Mouse (Mus musculus) macrophage (primary cell): ENCODE measurements at regions not wholly inside any gene's neighbourhood (a gene's known extent, or its start where the extent isn't known, plus 50 kb on each side); places are given as distances from the start of the nearest gene placed in this dataset.

Source experiments
- H3K27ac ChIP-seq: fragments of 350-480 bp; formaldehyde crosslinking; 2 replicates; pipeline ENCODE4 v1.9.0; 2021
- H3K36me3 ChIP-seq: fragments of 350-480 bp; formaldehyde crosslinking; 2 replicates; pipeline ENCODE4 v1.9.0; 2021; ENCODE audit errors: inconsistent target
- H3K4me3 ChIP-seq: fragments of 350-480 bp; formaldehyde crosslinking; 2 replicates; pipeline ENCODE4 v1.9.0; 2021; ENCODE audit errors: inconsistent target
- H3K79me2 ChIP-seq: fragments of 350-480 bp; formaldehyde crosslinking; 2 replicates; pipeline ENCODE4 v1.9.0; 2021; ENCODE audit errors: inconsistent target
- WGBS: methylation state at CpG from one replicate; pipeline ENCODE4 v1.1.7; 2026; ENCODE audit warnings: inconsistent platforms; ENCODE audit not compliant: missing documents; 5-methylcytosine and 5-hydroxymethylcytosine counted together

- H3K79me2 ChIP-seq: no peaks in the 10 kb centered on the region
- no peaks in the 10 kb centered on the region for H3K36me3 ChIP-seq
- H3K27ac ChIP-seq: no peak overlapping the region
- no peak overlapping the region for H3K4me3 ChIP-seq
- 91% methylated on average over 11 of the region's 11 CpGs for WGBS
Measured at GRCm38 (mm10) chr8:116398565-116399205, 106.1 kb upstream of the Dynlrb2 start.

GRCm38 (mm10) chr8:116385193-116385955 is 119.4 kb upstream of the Dynlrb2 start:
- Histone ChIP-seq H3K4me3 (no peak overlapping the region), H3K79me2 (no peaks in the 10 kb centered on the region), H3K27ac (no peak overlapping the region), H3K36me3 (no peaks in the 10 kb centered on the region)
- 91% methylated on average over 23 of the region's 23 CpGs for WGBS

GRCm38 (mm10) chr8:116384418-116385089 is 120.2 kb upstream of the Dynlrb2 start:
- WGBS: 81% methylated on average over 15 of the region's 15 CpGs
- Histone ChIP-seq H3K79me2 (no peaks in the 10 kb centered on the region), H3K27ac (no peak overlapping the region), H3K4me3 (no peak overlapping the region), H3K36me3 (no peaks in the 10 kb centered on the region)

- Histone ChIP-seq H3K4me3 (no peak overlapping the region), H3K27ac (no peak overlapping the region), H3K79me2 (no peaks in the 10 kb centered on the region), H3K36me3 (no peaks in the 10 kb centered on the region)
- WGBS: 47% methylated on average over 11 of the region's 14 CpGs
Measured at GRCm38 (mm10) chr8:116383495-116384417, 121.0 kb upstream of the Dynlrb2 start.

- H3K27ac ChIP-seq: no peak overlapping the region
- H3K4me3 ChIP-seq: no peak overlapping the region
- 72% methylated on average over 8 of the region's 8 CpGs for WGBS
- H3K36me3 ChIP-seq: no peaks in the 10 kb centered on the region
- H3K79me2 ChIP-seq: no peaks in the 10 kb centered on the region
Measured at GRCm38 (mm10) chr8:116383036-116383435, 121.7 kb upstream of the Dynlrb2 start.

GRCm38 (mm10) chr8:116380601-116381000 is 124.2 kb upstream of the Dynlrb2 start:
- WGBS: 96% methylated on average over 4 of the region's 4 CpGs
- Histone ChIP-seq H3K79me2 (no peaks in the 10 kb centered on the region), H3K36me3 (no peaks in the 10 kb centered on the region), H3K27ac (no peak overlapping the region), H3K4me3 (no peak overlapping the region)

GRCm38 (mm10) chr8:116379851-116380250 is 124.9 kb upstream of the Dynlrb2 start:
- H3K79me2 ChIP-seq: no peaks in the 10 kb centered on the region
- no peak overlapping the region for H3K4me3 ChIP-seq
- H3K27ac ChIP-seq: no peak overlapping the region
- WGBS: 72% methylated on average over 3 of the region's 3 CpGs
- H3K36me3 ChIP-seq: no peaks in the 10 kb centered on the region

- no peak overlapping the region for H3K27ac ChIP-seq
- no peaks in the 10 kb centered on the region for H3K36me3 ChIP-seq
- no peaks in the 10 kb centered on the region for H3K79me2 ChIP-seq
- H3K4me3 ChIP-seq: no peak overlapping the region
- WGBS: 70% methylated on average over 5 of the region's 5 CpGs
Measured at GRCm38 (mm10) chr8:116375758-116376157, 129.0 kb upstream of the Dynlrb2 start.

- no peak overlapping the region for H3K4me3 ChIP-seq
- no peak overlapping the region for H3K27ac ChIP-seq
- no peaks in the 10 kb centered on the region for H3K36me3 ChIP-seq
- no peaks in the 10 kb centered on the region for H3K79me2 ChIP-seq
- WGBS: 92% methylated on average over 4 of the region's 4 CpGs
Measured at GRCm38 (mm10) chr8:116373063-116373462, 131.7 kb upstream of the Dynlrb2 start.

- no peaks in the 10 kb centered on the region for H3K79me2 ChIP-seq
- 29% methylated on average over 2 of the region's 3 CpGs for WGBS
- no peaks in the 10 kb centered on the region for H3K36me3 ChIP-seq
- H3K4me3 ChIP-seq: no peak overlapping the region
- H3K27ac ChIP-seq: no peak overlapping the region
Measured at GRCm38 (mm10) chr8:116372574-116372973, 132.2 kb upstream of the Dynlrb2 start.

GRCm38 (mm10) chr8:116372056-116372455 is 132.7 kb upstream of the Dynlrb2 start:
- Histone ChIP-seq H3K79me2 (no peaks in the 10 kb centered on the region), H3K36me3 (no peaks in the 10 kb centered on the region), H3K27ac (no peak overlapping the region), H3K4me3 (no peak overlapping the region)
- WGBS: 90% methylated on average over 8 of the region's 9 CpGs

GRCm38 (mm10) chr8:116367491-116367890 is 137.3 kb upstream of the Dynlrb2 start:
- Histone ChIP-seq H3K27ac (no peak overlapping the region), H3K79me2 (no peaks in the 10 kb centered on the region)
- WGBS: 85% methylated on average over 6 of the region's 6 CpGs

GRCm38 (mm10) chr8:116366706-116367105 is 138.1 kb upstream of the Dynlrb2 start:
- WGBS: 27% methylated on average over 2 of the region's 3 CpGs
- H3K27ac ChIP-seq: no peak overlapping the region
- H3K36me3 ChIP-seq: no peaks in the 10 kb centered on the region
- no peaks in the 10 kb centered on the region for H3K79me2 ChIP-seq
- no peak overlapping the region for H3K4me3 ChIP-seq

More at GRCm38 (mm10) chr8:116367491-116367890, 137.3 kb upstream of the Dynlrb2 start:
- H3K36me3 ChIP-seq: no peaks in the 10 kb centered on the region
- H3K4me3 ChIP-seq: no peak overlapping the region

GRCm38 (mm10) chr8:116364751-116365150 is 140.0 kb upstream of the Dynlrb2 start:
- Histone ChIP-seq H3K27ac (no peak overlapping the region), H3K4me3 (no peak overlapping the region), H3K36me3 (no peaks in the 10 kb centered on the region), H3K79me2 (no peaks in the 10 kb centered on the region)
- 100% methylated on average over 1 of the region's 1 CpGs for WGBS
